Mouse (Mus musculus) spleen, adult 2 months (tissue): ENCODE data around the gene Ptcd2.

Experiments used
- CTCF ChIP-seq: fragments of 200-500 bp; IDR thresholded peaks from 2 replicates; pipeline ENCODE4 v1.5.1; 2011; ENCODE audit warnings: mild to moderate bottlenecking, inconsistent platforms; ENCODE audit not compliant: insufficient read depth, insufficient read length, insufficient replicate concordance; ENCODE audit errors: extremely low read depth
- POLR2A ChIP-seq: fragments of 200-500 bp; IDR thresholded peaks from 2 replicates; pipeline ENCODE4 v1.6.1; 2011; ENCODE audit warnings: low read depth, low read length, inconsistent platforms

GRCm38 (mm10) chr13:99355861-99356260, 11.4 kb upstream of the Ptcd2 start:
- TF ChIP-seq CTCF (no peak), POLR2A (no peak)
